Mouse (Mus musculus) neural tube, embryonic 12.5 days (tissue): ENCODE data around the gene Camta1. TPM values are rescaled to one million over a fixed set of nuclear protein-coding genes. Genes with fewer than 3 reads are reported as not detected.

ENCODE experiments used
- ATAC-seq: fragments of 200-750 bp; cut with Nextera tagmentation; 2 replicates; pipeline ENCODE4 v1.8.0; 2017; ENCODE audit warnings: low read depth, mild to moderate bottlenecking, moderate TSS enrichment, moderate library complexity; ENCODE audit not compliant: low FRiP score
- H3K27ac ChIP-seq: fragments of 300-500 bp; sonication (generic); 2 replicates; pipeline ENCODE4 v1.5.1; 2016
- H3K27me3 ChIP-seq: fragments of 300-500 bp; sonication (generic); replicated peaks from 2 replicates; pipeline ENCODE4 v1.6.1; 2016; ENCODE audit warnings: mild to moderate bottlenecking
- H3K36me3 ChIP-seq: fragments of 300-500 bp; sonication (generic); 2 replicates; pipeline ENCODE4 v1.6.1; 2016; ENCODE audit warnings: mild to moderate bottlenecking
- H3K4me1 ChIP-seq: fragments of 300-500 bp; sonication (generic); 2 replicates; pipeline ENCODE4 v1.6.1; 2016
- H3K4me2 ChIP-seq: fragments of 300-500 bp; sonication (generic); replicated peaks from 2 replicates; pipeline ENCODE4 v1.6.1; 2016; ENCODE audit warnings: mild to moderate bottlenecking
- H3K4me3 ChIP-seq: fragments of 300-500 bp; sonication (generic); 2 replicates; pipeline ENCODE4 v1.5.1; 2016
- H3K9ac ChIP-seq: fragments of 300-500 bp; sonication (generic); 2 replicates; pipeline ENCODE4 v1.6.1; 2016; ENCODE audit warnings: mild to moderate bottlenecking
- H3K9me3 ChIP-seq: fragments of 300-500 bp; sonication (generic); 2 replicates; pipeline ENCODE4 v1.6.1; 2016; ENCODE audit warnings: mild to moderate bottlenecking
- WGBS: fragments of 180-500 bp; shearing (Covaris S2); methylation state at CpG from one replicate; pipeline ENCODE4 v1.1.7; 2016; 5-methylcytosine and 5-hydroxymethylcytosine counted together
- polyA plus RNA-seq: library from polyadenylated mRNA; unstranded; fragments of >200 nt; fragmentation: Nextera tagmentation; extraction: Ambion mirVana; gene quantifications from 2 replicates; pipeline ENCODE4 v1.2.1, GENCODE M21; 2016

Camta1 gene
- polyA plus RNA-seq, 1 experiment from 2014 or later = 164 TPM

GRCm38 (mm10) chr4:151306311-151306765, 555.3 kb downstream of the Camta1 start:
- ATAC-seq = no peak
- Histone ChIP-seq H3K27me3 (no peaks in the 10 kb centered on the region), H3K36me3 (no peaks in the 10 kb centered on the region), H3K9me3 (no peaks in the 10 kb centered on the region), H3K9ac (no peak overlapping the region), H3K4me3 (no peak overlapping the region), H3K27ac (no peak overlapping the region), H3K4me1 (peaks cover 15% of the 10 kb centered on the region), H3K4me2 (no peak overlapping the region)
- WGBS = 61% methylated on average over 11 of the region's 11 CpGs

GRCm38 (mm10) chr4:151305761-151306160, 555.9 kb downstream of the Camta1 start:
- H3K4me1 ChIP-seq = peaks cover 15% of the 10 kb centered on the region
- H3K27ac ChIP-seq = no peak overlapping the region
- no peak overlapping the region for H3K9ac ChIP-seq
- no peaks in the 10 kb centered on the region for H3K27me3 ChIP-seq
- no peak overlapping the region for H3K4me3 ChIP-seq
- no peak for ATAC-seq
- no peak overlapping the region for H3K4me2 ChIP-seq
- no peaks in the 10 kb centered on the region for H3K36me3 ChIP-seq
- no peaks in the 10 kb centered on the region for H3K9me3 ChIP-seq
- WGBS = 90% methylated on average over 6 of the region's 6 CpGs

- no peak overlapping the region for H3K27ac ChIP-seq
These were observed 557.7 kb downstream of the Camta1 start for GRCm38 (mm10) chr4:151303931-151304330.

GRCm38 (mm10) chr4:151303436-151303835, 558.2 kb downstream of the Camta1 start:
- Histone ChIP-seq H3K4me1 (peaks cover 7% of the 10 kb centered on the region), H3K4me2 (no peak overlapping the region), H3K4me3 (no peak overlapping the region), H3K9me3 (no peaks in the 10 kb centered on the region), H3K9ac (no peak overlapping the region), H3K27me3 (no peaks in the 10 kb centered on the region), H3K27ac (no peak overlapping the region), H3K36me3 (no peaks in the 10 kb centered on the region)
- WGBS = 84% methylated on average over 5 of the region's 5 CpGs
- ATAC-seq = no peak

More at GRCm38 (mm10) chr4:151303931-151304330, 557.7 kb downstream of the Camta1 start:
- no peak overlapping the region for H3K4me3 ChIP-seq
- no peak overlapping the region for H3K9ac ChIP-seq
- H3K4me1 ChIP-seq = peaks cover 7% of the 10 kb centered on the region
- ATAC-seq = no peak
- H3K4me2 ChIP-seq = no peak overlapping the region
- 81% methylated on average over 3 of the region's 3 CpGs for WGBS
- H3K9me3 ChIP-seq = no peaks in the 10 kb centered on the region
- no peaks in the 10 kb centered on the region for H3K36me3 ChIP-seq
- H3K27me3 ChIP-seq = no peaks in the 10 kb centered on the region

GRCm38 (mm10) chr4:151302195-151303126, 559.2 kb downstream of the Camta1 start:
- H3K9ac ChIP-seq = no peak overlapping the region
- WGBS = 48% methylated on average over 11 of the region's 11 CpGs
- H3K4me3 ChIP-seq = no peak overlapping the region
- no peaks in the 10 kb centered on the region for H3K9me3 ChIP-seq
- H3K27me3 ChIP-seq = no peaks in the 10 kb centered on the region
- no peaks in the 10 kb centered on the region for H3K36me3 ChIP-seq
- peak; percentile 52; the same call in 1 of the 2 replicates for ATAC-seq
- no peak overlapping the region for H3K4me2 ChIP-seq
- peaks cover 7% of the 10 kb centered on the region for H3K4me1 ChIP-seq
- H3K27ac ChIP-seq = no peak overlapping the region

GRCm38 (mm10) chr4:151301337-151301736, 560.3 kb downstream of the Camta1 start:
- no peak for ATAC-seq

GRCm38 (mm10) chr4:151300706-151301105, 561.0 kb downstream of the Camta1 start:
- 21% methylated on average over 15 of the region's 15 CpGs for WGBS
- no peaks in the 10 kb centered on the region for H3K36me3 ChIP-seq
- H3K27me3 ChIP-seq = no peaks in the 10 kb centered on the region
- H3K4me1 ChIP-seq = peaks cover 7% of the 10 kb centered on the region
- H3K27ac ChIP-seq = no peak overlapping the region
- no peak overlapping the region for H3K4me3 ChIP-seq
- no peak overlapping the region for H3K9ac ChIP-seq
- ATAC-seq = no peak
- no peaks in the 10 kb centered on the region for H3K9me3 ChIP-seq
- no peak overlapping the region for H3K4me2 ChIP-seq

More at GRCm38 (mm10) chr4:151301337-151301736, 560.3 kb downstream of the Camta1 start:
- Histone ChIP-seq H3K4me3 (no peak overlapping the region), H3K27ac (no peak overlapping the region), H3K27me3 (no peaks in the 10 kb centered on the region), H3K4me2 (no peak overlapping the region), H3K9ac (no peak overlapping the region), H3K9me3 (no peaks in the 10 kb centered on the region), H3K36me3 (no peaks in the 10 kb centered on the region), H3K4me1 (peaks cover 7% of the 10 kb centered on the region)
- 57% methylated on average over 9 of the region's 9 CpGs for WGBS

- Histone ChIP-seq H3K9me3 (no peaks in the 10 kb centered on the region), H3K27ac (no peak overlapping the region), H3K4me1 (peaks cover 3% of the 10 kb centered on the region), H3K4me2 (no peak overlapping the region), H3K9ac (no peak overlapping the region), H3K36me3 (no peaks in the 10 kb centered on the region), H3K27me3 (no peaks in the 10 kb centered on the region), H3K4me3 (no peak overlapping the region)
- WGBS = 83% methylated on average over 13 of the region's 13 CpGs
- no peak for ATAC-seq
These were observed 566.0 kb downstream of the Camta1 start for GRCm38 (mm10) chr4:151295515-151296203.

- Histone ChIP-seq H3K9me3 (no peaks in the 10 kb centered on the region), H3K4me1 (peaks cover 9% of the 10 kb centered on the region), H3K27me3 (no peaks in the 10 kb centered on the region), H3K9ac (no peak overlapping the region), H3K4me3 (no peak overlapping the region), H3K36me3 (no peaks in the 10 kb centered on the region), H3K27ac (no peak overlapping the region), H3K4me2 (no peak overlapping the region)
- 64% methylated on average over 6 of the region's 6 CpGs for WGBS
- ATAC-seq = no peak
These were observed 572.6 kb downstream of the Camta1 start for GRCm38 (mm10) chr4:151288893-151289585.

GRCm38 (mm10) chr4:151285905-151286445, 575.7 kb downstream of the Camta1 start:
- H3K9ac ChIP-seq = no peak overlapping the region
- 0 out of 2 replicates have a peak overlapping the region, but pooled peaks have one; percentile 15 for H3K27ac ChIP-seq
- no peak overlapping the region for H3K4me3 ChIP-seq
- no peaks in the 10 kb centered on the region for H3K27me3 ChIP-seq
- peaks cover 9% of the 10 kb centered on the region for H3K4me1 ChIP-seq
- H3K4me2 ChIP-seq = no peak overlapping the region
- WGBS = 61% methylated on average over 12 of the region's 12 CpGs
- no peaks in the 10 kb centered on the region for H3K9me3 ChIP-seq
- ATAC-seq = no peak
- no peaks in the 10 kb centered on the region for H3K36me3 ChIP-seq

- Histone ChIP-seq H3K4me3 (no peak overlapping the region), H3K4me1 (peaks cover 9% of the 10 kb centered on the region), H3K36me3 (no peaks in the 10 kb centered on the region), H3K9ac (no peak overlapping the region), H3K27me3 (no peaks in the 10 kb centered on the region), H3K27ac (no peak overlapping the region), H3K4me2 (no peak overlapping the region), H3K9me3 (no peaks in the 10 kb centered on the region)
- ATAC-seq = no peak
- WGBS = 75% methylated on average over 3 of the region's 3 CpGs
These were observed 576.2 kb downstream of the Camta1 start for GRCm38 (mm10) chr4:151285432-151285831.
